Mouse (Mus musculus): Measurements from ENCODE around the gene Gm12248.

Gm12248 gene

GRCm38 (mm10) chr11:58093021-58093528, at the start of gene Gm12248:
Gene Gm12248, minus strand, starts transcription at chr11:58093134.
- no peak for DNase-seq

- no peak for DNase-seq
Observed at GRCm38 (mm10) chr11:58139466-58139865, 46.5 kb upstream of the Gm12248 start.

GRCm38 (mm10) chr11:58138821-58139220, 45.9 kb upstream of the Gm12248 start:
- DNase-seq, result no peak

- DNase-seq, result no peak
Observed at GRCm38 (mm10) chr11:58136677-58137076, 43.7 kb upstream of the Gm12248 start.

- DNase-seq, result no peak
Observed at GRCm38 (mm10) chr11:58135296-58135695, 42.4 kb upstream of the Gm12248 start.

- no peak for DNase-seq
Observed at GRCm38 (mm10) chr11:58134869-58135268, 41.9 kb upstream of the Gm12248 start.

- DNase-seq, result no peak
Observed at GRCm38 (mm10) chr11:58132026-58132425, 39.1 kb upstream of the Gm12248 start.

GRCm38 (mm10) chr11:58129302-58129843, 36.4 kb upstream of the Gm12248 start:
- DNase-seq, result no peak

GRCm38 (mm10) chr11:58127544-58127943, 34.6 kb upstream of the Gm12248 start:
- DNase-seq, result no peak

- DNase-seq, result peak; percentile 31
Observed at GRCm38 (mm10) chr11:58126397-58127160, 33.6 kb upstream of the Gm12248 start.

GRCm38 (mm10) chr11:58125021-58125420, 32.1 kb upstream of the Gm12248 start:
- DNase-seq, result no peak

GRCm38 (mm10) chr11:58123711-58124110, 30.8 kb upstream of the Gm12248 start:
- no peak for DNase-seq

- no peak for DNase-seq
Observed at GRCm38 (mm10) chr11:58121351-58121750, 28.4 kb upstream of the Gm12248 start.

GRCm38 (mm10) chr11:58120655-58121054, 27.7 kb upstream of the Gm12248 start:
- no peak for DNase-seq

GRCm38 (mm10) chr11:58117044-58117652, 24.2 kb upstream of the Gm12248 start:
- DNase-seq, result no peak

- DNase-seq, result no peak
Observed at GRCm38 (mm10) chr11:58116560-58116959, 23.6 kb upstream of the Gm12248 start.

- no peak for DNase-seq
Observed at GRCm38 (mm10) chr11:58107664-58108337, 14.9 kb upstream of the Gm12248 start.

- DNase-seq, result no peak
Observed at GRCm38 (mm10) chr11:58107009-58107408, 14.1 kb upstream of the Gm12248 start.

GRCm38 (mm10) chr11:58104351-58104791, 11.4 kb upstream of the Gm12248 start:
- DNase-seq, result no peak

- peak; percentile 100 for DNase-seq
Observed at GRCm38 (mm10) chr11:58103697-58104306, 10.9 kb upstream of the Gm12248 start, which contains the start of gene Cnot8. Gene Cnot8, plus strand, starts transcription at chr11:58104153.

GRCm38 (mm10) chr11:58103344-58103653, 10.4 kb upstream of the Gm12248 start:
- DNase-seq, result no peak

GRCm38 (mm10) chr11:58102581-58103343, 9.8 kb upstream of the Gm12248 start:
- DNase-seq, result no peak
